Comparison of ENCODE assay signal across 20 mouse cellular contexts in the genomic region with DNA sequence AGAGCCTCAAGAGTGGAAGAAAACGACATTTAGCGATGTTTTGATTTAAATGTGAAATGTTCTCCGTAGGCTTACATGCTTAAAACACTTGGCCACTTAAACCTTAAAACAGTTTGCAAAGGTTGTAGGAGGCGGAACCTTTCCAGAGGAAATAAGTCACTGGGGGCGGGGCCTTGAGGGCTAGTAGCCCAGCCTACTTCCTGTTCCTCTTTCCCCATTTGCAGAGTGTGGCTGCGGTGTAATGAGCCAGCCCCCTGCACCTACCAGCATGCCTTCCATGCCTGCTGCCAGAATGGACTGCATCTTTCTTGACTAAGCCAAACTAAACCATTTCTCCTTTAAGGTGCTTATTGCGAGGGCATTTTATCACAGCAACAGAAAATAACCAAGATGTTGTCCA.
DNase-seq lines count a peak whose midpoint lies in the region; ATAC-seq lines count a peak whose summit lies in the region.
"Had no signal": no experiment of that assay in that cellular context is flagged by ENCODE, and none has a peak within 500 bp of the region (broad histone marks: within the 10 kb centered on the region; RNA-seq: fewer than 3 reads in every experiment).

No protein-coding gene starts in this region.

- 94% methylated on average over 7 of the region's 7 CpGs for WGBS in midbrain, embryonic 14.5 days

- no peak overlapping the region for H3K27ac ChIP-seq in midbrain, embryonic 14.5 days (replicated peaks; ENCODE audit: low read depth, low read length)
- H3K27ac ChIP-seq: forebrain, embryonic 12.5 days; hindbrain, embryonic 13.5 days; limb, embryonic 13.5 days; liver, embryonic 14.5 days; macrophage; midbrain, embryonic 12.5 days had no signal

- no peaks in the 10 kb centered on the region for H3K9me3 ChIP-seq in midbrain, embryonic 14.5 days (ENCODE audit: control insufficient read depth, low read length)
- H3K9me3 ChIP-seq: forebrain, embryonic 12.5 days; hindbrain, embryonic 13.5 days; limb, embryonic 13.5 days; midbrain, embryonic 12.5 days had no signal

- no peak overlapping the region for H3K4me2 ChIP-seq in midbrain, embryonic 14.5 days (ENCODE audit: low read length)
- H3K4me2 ChIP-seq: forebrain, embryonic 12.5 days; hindbrain, embryonic 13.5 days; limb, embryonic 13.5 days; midbrain, embryonic 12.5 days had no signal

- H3K4me1 ChIP-seq in midbrain, embryonic 14.5 days (ENCODE audit: control insufficient read depth, insufficient read depth, low read length), result no peaks in the 10 kb centered on the region
- H3K4me1 ChIP-seq: forebrain, embryonic 12.5 days; hindbrain, embryonic 13.5 days; limb, embryonic 13.5 days; midbrain, embryonic 12.5 days had no signal

- no peak for ATAC-seq in midbrain, embryonic 14.5 days (ENCODE audit: low FRiP score, low TSS enrichment)
- ATAC-seq: activated CD4-positive, CD25-positive, alpha-beta regulatory T cell, adult 4 months; intestine, embryonic 16.5 days had no signal

- DNase-seq in 416B (ENCODE audit: low read depth), result peak; percentile 57
- DNase-seq in B cell, adult 2 months, result peak; percentile 32 to 43
- DNase-seq in c-Kit-positive CD71-negative TER-119-negative erythroid progenitor cells, embryonic 14.5 days (ENCODE audit: low read depth), result peak; percentile 14
- DNase-seq in monocyte, adult 2 months (ENCODE audit: low read depth in 1 of 2, low spot score in 2 of 2), result peak; percentile 5 to 21
- DNase-seq in cerebellum, adult 11 months, result no peak
- DNase-seq in midbrain, embryonic 14.5 days, result no peak
- DNase-seq in gastrocnemius, postnatal 25 days, result no peak
- DNase-seq: adrenal gland, postnatal 25 days; cerebellum, adult 18-20 months; right cerebral cortex, postnatal 14 days; spleen, adult 18-20 months had no signal

- no peaks in the 10 kb centered on the region for H3K27me3 ChIP-seq in midbrain, embryonic 14.5 days (ENCODE audit: control insufficient read depth, insufficient read depth, low read length)
- H3K27me3 ChIP-seq: forebrain, embryonic 12.5 days; hindbrain, embryonic 13.5 days; limb, embryonic 13.5 days; midbrain, embryonic 12.5 days had no signal

- no peaks in the 10 kb centered on the region for H3K36me3 ChIP-seq in midbrain, embryonic 14.5 days (ENCODE audit: control insufficient read depth, insufficient read depth, low read length)
- H3K36me3 ChIP-seq: forebrain, embryonic 12.5 days; hindbrain, embryonic 13.5 days; limb, embryonic 13.5 days; midbrain, embryonic 12.5 days had no signal

- no peak overlapping the region for H3K4me3 ChIP-seq in midbrain, embryonic 14.5 days (replicated peaks; ENCODE audit: low read depth, low read length)
- H3K4me3 ChIP-seq: forebrain, embryonic 12.5 days; hindbrain, embryonic 13.5 days; limb, embryonic 13.5 days; midbrain, embryonic 12.5 days; myocyte had no signal

- no peak overlapping the region for H3K9ac ChIP-seq in midbrain, embryonic 14.5 days (replicated peaks; ENCODE audit: low read length)
- H3K9ac ChIP-seq: forebrain, embryonic 12.5 days; hindbrain, embryonic 13.5 days; limb, embryonic 13.5 days; liver, embryonic 14.5 days; midbrain, embryonic 12.5 days had no signal

Comparison
In these comparisons a context has a peak if more than half of its experiments do, and no peak if none do; other contexts are left out.
1. DNase-seq: peak in 416B (single experiment), B cell, adult 2 months (2 of 2), c-Kit-positive CD71-negative TER-119-negative erythroid progenitor cells, embryonic 14.5 days (single experiment) and monocyte, adult 2 months (2 of 2); none in cerebellum, adult 11 months (single experiment), midbrain, embryonic 14.5 days (single experiment) and gastrocnemius, postnatal 25 days (single experiment).